ENCODE assay signal across 14 mouse cellular contexts in the genomic region with DNA sequence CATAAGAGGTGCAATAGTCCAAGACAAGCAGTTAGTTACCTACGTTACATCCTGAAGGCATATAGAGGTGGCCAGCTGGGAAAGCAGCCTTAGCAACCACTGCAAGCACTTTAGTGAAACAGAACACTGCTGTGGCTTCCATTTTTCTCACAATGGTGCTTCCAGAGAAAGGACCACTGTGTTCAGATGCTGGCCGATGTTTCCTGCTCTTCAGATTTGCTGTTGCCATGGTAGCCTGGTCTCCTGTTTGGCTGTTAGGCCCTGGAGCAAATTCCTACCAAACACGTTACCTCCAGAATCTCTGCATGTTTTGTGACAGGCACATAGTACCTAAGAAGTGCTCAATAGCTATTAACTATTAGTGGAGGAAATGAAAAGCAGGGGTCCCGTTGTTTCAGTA.
DNase-seq lines count a peak whose midpoint lies in the region; ATAC-seq and TF ChIP-seq lines count a peak whose summit lies in the region.
"Had no signal": no experiment of that assay in that cellular context is flagged by ENCODE, and none has a peak within 500 bp of the region (broad histone marks: within the 10 kb centered on the region; RNA-seq: fewer than 3 reads in every experiment).

No protein-coding gene starts in this region.

- no peaks in the 10 kb centered on the region for H3K27me3 ChIP-seq in forebrain, embryonic 10.5 days (ENCODE audit: poor library complexity, severe bottlenecking)
- H3K27me3 ChIP-seq in forebrain, embryonic 11.5 days (ENCODE audit: control insufficient read depth, insufficient read depth, low read length) = no peaks in the 10 kb centered on the region
- H3K27me3 ChIP-seq in hindbrain, postnatal 0 days (ENCODE audit: insufficient read depth, low read length) = no peaks in the 10 kb centered on the region
- H3K27me3 ChIP-seq: limb, embryonic 13.5 days had no signal

- peaks cover 21% of the 10 kb centered on the region for H3K4me1 ChIP-seq in forebrain, embryonic 10.5 days
- H3K4me1 ChIP-seq in forebrain, embryonic 11.5 days (replicated peaks; ENCODE audit: control insufficient read depth, insufficient read depth, low read length) = peaks cover 3% of the 10 kb centered on the region; the same call in 1 of the 2 replicates
- no peaks in the 10 kb centered on the region for H3K4me1 ChIP-seq in hindbrain, postnatal 0 days (ENCODE audit: insufficient read depth, low read length)

- TF ChIP-seq CTCF in hindbrain, postnatal 0 days (IDR thresholded peaks at IDR 0.05; ENCODE audit: low read depth) = no peak

- no peak for DNase-seq in forebrain, embryonic 10.5 days (ENCODE audit: extremely low spot score, low spot score)
- no peak for DNase-seq in forebrain, embryonic 11.5 days (ENCODE audit: low spot score)
- DNase-seq in retina, postnatal 1 day = peak; percentile 39
- DNase-seq in retina, embryonic 14.5 days (ENCODE audit: low spot score) = no peak
- peak; percentile 44 for DNase-seq in hindbrain, postnatal 0 days (ENCODE audit: low spot score)
- no peak for DNase-seq in urinary bladder, postnatal 14 days (ENCODE audit: low spot score)
- no peak for DNase-seq in cerebellum, postnatal 36 days
- DNase-seq in MN1 (ENCODE audit: low spot score) = no peak
- DNase-seq: cerebellum, adult 18-20 months; heart, adult 2 months; heart, postnatal 14 days; kidney, adult 9 months; lung, embryonic 14.5 days had no signal

- H3K9ac ChIP-seq in forebrain, embryonic 11.5 days (ENCODE audit: low read length) = no peak overlapping the region
- no peak overlapping the region for H3K9ac ChIP-seq in hindbrain, postnatal 0 days (replicated peaks; ENCODE audit: low read length)
- H3K9ac ChIP-seq: limb, embryonic 13.5 days; lung, embryonic 14.5 days had no signal

- 63% methylated on average over 4 of the region's 4 CpGs for WGBS in forebrain, embryonic 10.5 days
- 59% methylated on average over 4 of the region's 4 CpGs for WGBS in forebrain, embryonic 11.5 days
- WGBS in hindbrain, postnatal 0 days = 45% methylated on average over 4 of the region's 4 CpGs

- no peak overlapping the region for H3K4me3 ChIP-seq in forebrain, embryonic 10.5 days
- no peak overlapping the region for H3K4me3 ChIP-seq in forebrain, embryonic 11.5 days (ENCODE audit: low read depth, low read length)
- no peak overlapping the region for H3K4me3 ChIP-seq in hindbrain, postnatal 0 days (ENCODE audit: low read length)
- H3K4me3 ChIP-seq: heart, adult 2 months; limb, embryonic 13.5 days had no signal

- peaks cover 100% of the 10 kb centered on the region for H3K36me3 ChIP-seq in forebrain, embryonic 10.5 days (replicated peaks)
- peaks cover 27% of the 10 kb centered on the region for H3K36me3 ChIP-seq in forebrain, embryonic 11.5 days (ENCODE audit: control insufficient read depth, insufficient read depth, low read length)
- peaks cover 25% of the 10 kb centered on the region for H3K36me3 ChIP-seq in hindbrain, postnatal 0 days (ENCODE audit: insufficient read depth, low read length)

- H3K4me2 ChIP-seq in forebrain, embryonic 11.5 days (ENCODE audit: low read depth, low read length, severe bottlenecking) = no peak overlapping the region
- no peak overlapping the region for H3K4me2 ChIP-seq in hindbrain, postnatal 0 days (ENCODE audit: low read depth, low read length)
- H3K4me2 ChIP-seq: limb, embryonic 13.5 days; lung, embryonic 14.5 days had no signal

- peaks cover 10% of the 10 kb centered on the region; the same call in 1 of the 2 replicates for H3K9me3 ChIP-seq in forebrain, embryonic 10.5 days
- peaks cover 4% of the 10 kb centered on the region; the same call in 1 of the 2 replicates for H3K9me3 ChIP-seq in forebrain, embryonic 11.5 days (ENCODE audit: control insufficient read depth, low read length)
- no peaks in the 10 kb centered on the region for H3K9me3 ChIP-seq in hindbrain, postnatal 0 days (ENCODE audit: low read length)

- ATAC-seq in forebrain, embryonic 11.5 days (replicated peaks; ENCODE audit: low FRiP score) = no peak
- ATAC-seq in hindbrain, postnatal 0 days = peak; percentile 48; the same call in 1 of the 2 replicates

- 0 out of 2 replicates have a peak overlapping the region, but pooled peaks have one; percentile 11 for H3K27ac ChIP-seq in forebrain, embryonic 10.5 days
- no peak overlapping the region for H3K27ac ChIP-seq in forebrain, embryonic 11.5 days (ENCODE audit: low read depth, low read length)
- peak overlapping the region; percentile 28; the same call in 1 of the 2 replicates for H3K27ac ChIP-seq in hindbrain, postnatal 0 days
- H3K27ac ChIP-seq: heart, adult 2 months; limb, embryonic 13.5 days had no signal

Comparison
In these comparisons a context has a peak if more than half of its experiments do, and no peak if none do; other contexts are left out.
1. DNase-seq: peak in retina, postnatal 1 day (single experiment) and hindbrain, postnatal 0 days (single experiment); none in forebrain, embryonic 10.5 days (single experiment), forebrain, embryonic 11.5 days (single experiment), retina, embryonic 14.5 days (single experiment), urinary bladder, postnatal 14 days (single experiment), cerebellum, postnatal 36 days (0 of 2) and MN1 (single experiment).